Mouse (Mus musculus) induced T-regulatory cell, adult 2 months (primary cell): Measurements from ENCODE around the gene Vmn2r19.
"Not testable (repeated sequence)": the region's sequence is repeated elsewhere in the genome, so short reads cannot be mapped to it uniquely, and the experiment has no call there.

Source experiments
- DNase-seq: peaks from one replicate; pipeline ENCODE4 v3.0.0-alpha.2; 2012; ENCODE audit warnings: low read depth

The Vmn2r19 gene

GRCm38 (mm10) chr6:123308033-123308432 is at the start of gene Vmn2r19:
Vmn2r19 (plus strand) TSS chr6:123308333.
- DNase-seq = no peak

- no peak for DNase-seq
Observed at GRCm38 (mm10) chr6:123258946-123259345, 49.2 kb upstream of the Vmn2r19 start.

- no peak for DNase-seq
Observed at GRCm38 (mm10) chr6:123259889-123260603, 48.1 kb upstream of the Vmn2r19 start.

DNA sequence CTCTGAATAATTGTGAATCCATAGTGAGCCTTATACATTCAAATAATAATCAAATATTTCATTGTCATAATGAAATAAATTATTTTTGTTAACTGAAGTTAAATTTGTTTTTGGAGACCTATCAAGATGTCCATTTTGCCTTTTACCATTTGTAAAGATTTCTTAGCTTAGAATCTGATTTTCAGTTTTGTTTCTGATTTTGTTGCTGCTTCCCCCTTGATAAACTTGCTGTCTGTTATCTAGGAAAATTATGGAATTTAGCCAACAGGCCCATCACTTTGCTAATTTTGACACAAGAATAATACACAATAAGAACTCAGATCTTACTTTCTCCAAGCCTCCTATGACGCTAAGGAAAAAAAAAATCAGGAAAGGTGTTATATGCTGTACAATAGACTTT is 47.3 kb upstream of the Vmn2r19 start:
- no peak for DNase-seq

DNA sequence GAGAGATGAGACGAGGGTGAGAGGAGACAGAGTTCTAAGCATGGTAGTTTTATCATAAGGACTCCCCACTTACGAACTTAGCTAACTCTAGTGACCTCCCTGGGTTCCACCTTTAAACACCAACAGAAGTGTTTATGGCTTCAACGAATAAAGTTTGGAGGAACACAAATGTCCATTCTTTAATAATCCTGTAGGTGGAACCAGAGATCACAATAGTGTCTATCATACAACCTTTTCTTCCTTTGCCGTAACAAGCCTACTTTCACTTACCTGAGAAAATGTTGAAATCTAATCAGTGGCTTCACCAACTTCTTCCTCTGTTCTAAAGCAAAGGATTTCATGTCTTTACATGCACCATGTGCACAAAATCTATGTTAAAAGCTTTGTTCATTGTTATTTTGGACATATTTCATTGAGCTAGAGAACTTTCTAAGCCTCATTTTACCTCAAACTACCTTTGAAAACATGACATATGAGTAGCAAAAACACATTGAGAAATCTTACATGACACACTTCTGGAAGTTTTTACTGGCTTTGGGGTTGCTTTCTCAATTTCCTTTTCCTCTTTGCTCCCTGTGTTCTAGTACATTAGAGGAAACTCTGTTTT is 46.5 kb upstream of the Vmn2r19 start, which contains the start of gene Clec4d:
TSS of gene Clec4d (plus strand) at position 557 of the 607 bp plus-strand sequence.
- no peak for DNase-seq

GRCm38 (mm10) chr6:123264194-123264593 is 43.9 kb upstream of the Vmn2r19 start:
- DNase-seq = no peak

- no peak for DNase-seq
Observed at GRCm38 (mm10) chr6:123265809-123266208, 42.3 kb upstream of the Vmn2r19 start.

- no peak for DNase-seq
Observed at GRCm38 (mm10) chr6:123266945-123267344, 41.2 kb upstream of the Vmn2r19 start.

- no peak for DNase-seq
Observed at GRCm38 (mm10) chr6:123279443-123279842, 28.7 kb upstream of the Vmn2r19 start.

DNA sequence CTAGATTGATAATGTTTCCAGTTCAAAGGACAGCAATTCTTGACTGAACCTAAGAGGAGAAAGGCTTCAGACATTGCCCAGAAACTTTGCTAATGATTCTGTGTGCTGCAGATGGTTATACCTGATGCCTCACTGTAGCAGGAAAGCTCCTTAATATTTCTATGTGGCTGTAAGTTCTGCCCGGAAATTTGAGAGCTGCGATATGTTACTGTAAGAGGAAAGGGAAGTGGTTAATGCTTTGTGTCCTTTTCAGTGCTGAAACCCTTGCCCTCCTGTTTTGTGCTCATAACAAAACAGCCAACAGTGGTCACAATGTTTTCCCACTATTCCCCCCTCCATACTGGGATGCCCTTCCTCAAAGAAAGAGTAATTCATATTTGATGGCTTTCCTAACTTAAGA is 21.8 kb upstream of the Vmn2r19 start:
- no peak for DNase-seq

GRCm38 (mm10) chr6:123288931-123289330 is 19.2 kb upstream of the Vmn2r19 start:
- DNase-seq = no peak

GRCm38 (mm10) chr6:123289753-123290152 is 18.4 kb upstream of the Vmn2r19 start, which contains the start of gene Clec4e:
Clec4e (minus strand) TSS chr6:123289870.
- no peak for DNase-seq

GRCm38 (mm10) chr6:123292751-123293400 is 15.3 kb upstream of the Vmn2r19 start:
- DNase-seq = no peak

GRCm38 (mm10) chr6:123293509-123293908 is 14.6 kb upstream of the Vmn2r19 start:
- DNase-seq = not testable (repeated sequence)

GRCm38 (mm10) chr6:123296687-123297086 is 11.4 kb upstream of the Vmn2r19 start:
- no peak for DNase-seq

DNA sequence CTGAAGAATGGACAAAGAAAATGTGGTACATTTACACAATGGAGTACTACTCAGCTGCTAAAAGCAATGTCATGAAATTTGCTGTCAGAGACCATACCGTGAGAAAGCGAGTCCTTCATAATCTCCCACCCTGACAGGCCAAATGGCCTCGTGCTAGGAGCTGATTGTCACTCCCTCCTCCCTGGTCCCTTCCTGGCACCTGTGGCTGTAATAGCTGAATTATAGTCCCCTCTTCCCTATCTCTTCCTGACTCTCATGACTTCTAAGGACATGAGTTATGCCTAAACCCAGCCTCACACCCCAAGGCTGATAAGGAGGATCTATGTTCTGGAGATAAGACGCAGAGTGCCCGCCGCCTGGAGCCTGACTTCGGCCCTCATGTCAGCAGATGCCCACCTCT is 1.8 kb upstream of the Vmn2r19 start:
- not testable (repeated sequence) for DNase-seq

DNA sequence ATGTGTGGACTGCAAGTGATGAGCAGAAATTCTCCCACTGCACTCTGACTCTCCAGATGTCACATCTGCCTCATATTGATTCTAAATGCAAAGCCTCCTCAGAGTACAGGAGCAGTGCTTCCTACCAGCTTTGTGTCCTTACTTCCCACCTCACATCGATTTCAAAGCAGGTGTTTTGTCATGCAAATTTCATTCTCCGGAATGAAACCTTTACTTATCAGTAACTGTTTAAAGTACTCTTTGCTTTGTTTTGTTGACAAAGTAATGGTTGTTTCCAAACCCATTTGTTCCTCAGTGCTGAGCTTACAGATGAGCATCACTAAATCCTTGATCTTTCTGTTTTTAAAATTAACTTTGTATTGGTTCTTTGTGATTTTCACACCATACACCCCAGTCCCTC is 24.4 kb downstream of the Vmn2r19 start:
- DNase-seq = no peak

DNA sequence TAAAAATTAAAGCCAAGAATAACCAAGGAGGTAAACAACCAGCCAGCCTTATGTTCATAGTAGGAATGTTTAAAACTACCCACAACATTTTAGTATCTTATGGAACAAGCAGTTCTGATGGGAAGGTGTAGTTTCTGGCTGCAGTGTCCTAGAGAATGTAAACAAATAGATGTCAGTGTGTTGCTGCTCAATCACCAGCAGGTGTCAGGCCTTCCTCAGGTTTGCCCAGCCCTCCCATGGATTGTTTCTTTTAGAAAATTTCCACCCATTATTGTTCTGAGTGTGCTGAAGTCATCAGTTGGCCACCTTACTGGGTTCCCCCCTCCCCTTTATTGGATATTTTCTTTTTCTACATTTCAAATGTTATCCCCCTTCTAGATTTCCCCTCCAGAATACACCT is 32.0 kb downstream of the Vmn2r19 start:
- DNase-seq = no peak

- no peak for DNase-seq
Observed at GRCm38 (mm10) chr6:123346141-123346540, 38.0 kb downstream of the Vmn2r19 start.
